Mouse (Mus musculus) heart, postnatal 0 days (tissue): ENCODE results near the gene Mastl.

Experiments used
- CTCF ChIP-seq: IDR thresholded peaks from 2 replicates; pipeline ENCODE4 v1.5.1; 2016; ENCODE audit warnings: antibody characterized with exemption, control low read depth, low read depth
- EP300 ChIP-seq: IDR thresholded peaks from 2 replicates; pipeline ENCODE4 v1.6.1; 2016; ENCODE audit warnings: antibody characterized with exemption, low read depth

DNA sequence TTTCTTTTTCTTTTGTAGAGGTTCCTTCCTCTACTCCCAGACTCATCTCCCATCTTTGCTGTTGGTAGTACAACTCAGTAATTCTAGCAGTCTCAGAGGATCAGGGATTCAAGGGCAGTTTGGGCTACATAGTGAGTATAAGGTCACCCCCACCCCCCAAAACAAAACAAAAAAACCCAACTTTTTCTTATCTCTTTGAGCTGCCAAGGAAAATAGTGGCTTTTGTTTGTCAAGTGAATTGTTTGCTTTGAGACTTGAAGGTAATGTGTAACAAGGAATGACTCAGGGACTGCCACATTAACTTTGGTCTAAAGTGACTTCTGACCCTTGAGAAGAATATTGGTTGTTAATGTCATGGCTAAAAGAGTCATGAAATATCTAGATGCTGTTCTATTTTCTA is 80.0 kb downstream of the Mastl start:
- no peak for TF ChIP-seq EP300
- TF ChIP-seq CTCF, result no peak
